Mouse (Mus musculus): ENCODE data around the gene Megf8.

DNA sequence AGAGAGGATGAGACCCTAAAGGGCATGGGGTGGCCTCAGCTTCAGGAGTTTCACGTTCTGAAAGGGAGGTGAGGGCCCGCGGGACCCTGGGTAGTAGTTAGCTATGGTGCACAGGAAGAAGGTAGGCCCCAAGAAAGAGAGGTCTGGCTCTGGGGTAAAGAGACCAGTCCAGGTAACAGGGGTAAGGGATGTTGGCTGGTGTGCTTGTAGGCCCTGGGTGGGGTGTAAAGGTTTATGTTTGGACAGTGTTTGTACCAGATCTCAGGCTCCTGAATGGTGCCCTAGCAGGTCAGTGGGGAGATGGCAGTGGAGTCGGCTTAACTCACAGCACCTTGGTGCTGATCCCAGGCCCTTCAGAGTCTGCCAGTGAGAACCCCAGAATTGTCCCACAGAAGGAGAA is 47.9 kb upstream of the Megf8 start:
- TF ChIP-seq CTCF (IDR thresholded peaks at IDR 0.05; ENCODE audit: insufficient read depth, low read depth, low read length) (no peak), POLR2A (IDR thresholded peaks at IDR 0.05; ENCODE audit: insufficient read depth, low read depth, low read length) (no peak)

Data from olfactory bulb, adult 2 months (tissue).